Mouse (Mus musculus): ENCODE data around the gene Tkfc.

- TF ChIP-seq CTCF (IDR thresholded peaks at IDR 0.05) (no peak), EP300 (IDR thresholded peaks at IDR 0.05) (no peak)
Observed at GRCm38 (mm10) chr19:10590301-10590700, 15.2 kb downstream of the Tkfc start.
